Mouse (Mus musculus): ENCODE results near the gene Plcxd3. TPM values are rescaled to one million over a fixed set of nuclear protein-coding genes. Genes with fewer than 3 reads are reported as not detected.

The Plcxd3 gene
- total and polyA plus RNA-seq, 3 experiments, result 0.08 TPM; not detected in 2

DNA sequence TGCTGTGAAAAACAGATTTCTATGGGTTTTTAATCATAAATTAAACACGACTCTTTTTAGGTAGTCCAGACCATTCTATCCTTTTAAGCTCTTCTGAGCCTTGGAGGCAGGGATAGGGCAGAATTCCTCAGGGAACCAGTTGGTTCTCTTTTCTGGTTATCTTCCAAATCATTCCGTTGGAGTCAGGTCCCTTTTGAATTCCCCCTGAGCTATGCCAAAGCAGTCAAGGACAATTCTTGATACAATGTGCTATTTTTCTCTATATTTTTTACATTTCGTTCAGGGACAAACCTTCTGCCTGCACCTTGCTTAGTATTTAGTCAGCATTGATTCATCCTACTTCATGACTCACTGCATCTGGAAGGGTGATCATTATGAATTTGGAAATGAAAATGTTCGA lies 128.5 kb downstream of the Plcxd3 start:
- Histone ChIP-seq H3K27ac (ENCODE audit: insufficient read depth, low read depth) (no peak overlapping the region), H3K27me3 (replicated peaks) (no peaks in the 10 kb centered on the region), H3K4me1 (ENCODE audit: control insufficient read depth in 1 of 2, insufficient read depth in 2 of 2) (peaks cover 5 to 15% of the 10 kb centered on the region in 2 experiments; a peak in 2 of 4 replicates), H3K9me3 (replicated peaks; ENCODE audit: low read length) (no peaks in the 10 kb centered on the region), H3K36me3 (replicated peaks in 1 of 2; ENCODE audit: control insufficient read depth in 1 of 2, insufficient read depth in 1 of 2, low read length in 1 of 2) (no peaks in the 10 kb centered on the region), H3K9ac (ENCODE audit: insufficient read depth, low read depth) (no peak overlapping the region), H3K79me2 (replicated peaks; ENCODE audit: control insufficient read depth, extremely low read depth, insufficient read depth, poor library complexity, severe bottlenecking) (no peaks in the 10 kb centered on the region), H3K4me3 (replicated peaks in 1 of 3; ENCODE audit: low read depth in 2 of 3, low read length in 2 of 3, poor library complexity in 1 of 3) (no peak overlapping the region), H3K4me2 (ENCODE audit: insufficient read depth, low read depth, poor library complexity, severe bottlenecking) (no peak overlapping the region)
- TF ChIP-seq POLR2AphosphoS2 (IDR thresholded peaks at IDR 0.05; ENCODE audit: low read depth, low read length), result no peak
- TF ChIP-seq MXI1 (IDR thresholded peaks at IDR 0.05; ENCODE audit: low read depth, low read length), result no peak
- no peak for TF ChIP-seq KAT2A (IDR thresholded peaks at IDR 0.05; ENCODE audit: insufficient replicate concordance, low read length)
- no peak for TF ChIP-seq SMC3 (IDR thresholded peaks at IDR 0.05; ENCODE audit: low read depth, low read length)
- no peak for TF ChIP-seq MAFK (IDR thresholded peaks at IDR 0.05; ENCODE audit: insufficient replicate concordance, low read length)
- no peak for TF ChIP-seq NRF1 (IDR thresholded peaks at IDR 0.05; ENCODE audit: low read depth, low read length)
- no peak for TF ChIP-seq SIN3A (IDR thresholded peaks at IDR 0.05; ENCODE audit: low read length)
- TF ChIP-seq MAZ (IDR thresholded peaks at IDR 0.05; ENCODE audit: low read depth, low read length), result no peak
- in situ Hi-C loops (cut with MboI; ENCODE audit: low pct_ligation_motif_present, low pct_unique_long_range_greater_than_20kb, low sequenced_read_pairs) (no loop called here), dilution Hi-C loops (cut with MboI; ENCODE audit: extremely low pct_ligation_motif_present, extremely low pct_unique_long_range_greater_than_20kb, low sequenced_read_pairs) (no loop called here)
- no peak for DNase-seq (ENCODE audit: extremely low read depth)

DNA sequence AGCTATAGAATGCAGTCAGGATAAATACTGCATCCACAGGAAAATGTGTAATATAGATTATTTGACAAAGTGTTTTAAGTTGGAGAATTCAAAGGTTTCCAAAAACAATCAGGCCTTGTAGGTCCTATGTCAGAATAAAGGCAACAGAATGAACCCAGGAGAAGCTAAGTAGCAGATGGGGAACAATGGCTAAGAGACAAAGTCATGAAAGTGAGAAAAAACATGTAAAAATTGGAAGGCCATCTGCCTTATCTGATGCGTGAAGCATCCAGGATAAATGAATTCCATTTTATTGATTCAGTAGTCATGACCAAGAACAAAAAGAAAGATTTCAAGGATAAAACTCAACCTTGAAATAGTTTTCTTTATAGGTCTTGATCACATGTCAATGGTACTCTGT lies 139.4 kb downstream of the Plcxd3 start:
- dilution Hi-C loops (cut with MboI; ENCODE audit: extremely low pct_ligation_motif_present, extremely low pct_unique_long_range_greater_than_20kb, low sequenced_read_pairs), result no loop called here

DNA sequence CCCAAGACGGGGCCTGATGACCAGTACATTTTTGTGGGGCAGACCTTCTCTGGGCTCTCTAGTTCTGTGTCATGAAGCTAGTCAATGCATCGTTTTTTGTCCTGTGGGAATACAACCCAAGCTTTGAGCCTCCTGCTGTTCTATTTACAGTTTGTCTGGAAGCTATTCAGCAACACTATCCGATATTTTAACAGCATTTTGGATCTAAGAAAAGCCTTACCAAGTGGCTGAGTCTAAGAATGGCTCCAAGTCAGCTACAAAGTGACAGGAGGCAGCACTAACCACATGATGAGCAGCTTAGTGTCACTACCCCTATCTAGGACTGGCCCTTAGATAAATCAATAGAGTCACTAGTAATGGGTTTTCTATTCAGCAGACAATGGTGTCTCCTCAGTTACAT lies 149.3 kb downstream of the Plcxd3 start:
- Histone ChIP-seq H3K4me2 (ENCODE audit: insufficient read depth, low read depth, poor library complexity, severe bottlenecking) (no peak overlapping the region), H3K79me2 (replicated peaks; ENCODE audit: control insufficient read depth, extremely low read depth, insufficient read depth, poor library complexity, severe bottlenecking) (no peaks in the 10 kb centered on the region), H3K27ac (ENCODE audit: insufficient read depth, low read depth) (no peak overlapping the region), H3K36me3 (replicated peaks in 1 of 2; ENCODE audit: control insufficient read depth in 1 of 2, insufficient read depth in 1 of 2, low read length in 1 of 2) (no peaks in the 10 kb centered on the region), H3K9me3 (replicated peaks; ENCODE audit: low read length) (no peaks in the 10 kb centered on the region), H3K9ac (ENCODE audit: insufficient read depth, low read depth) (no peak overlapping the region), H3K4me1 (ENCODE audit: control insufficient read depth in 1 of 2, insufficient read depth in 2 of 2) (no peaks in the 10 kb centered on the region), H3K4me3 (replicated peaks in 1 of 3; ENCODE audit: low read depth in 2 of 3, low read length in 2 of 3, poor library complexity in 1 of 3) (no peak overlapping the region), H3K27me3 (replicated peaks) (no peaks in the 10 kb centered on the region)
- in situ Hi-C loops (cut with MboI; ENCODE audit: low pct_ligation_motif_present, low pct_unique_long_range_greater_than_20kb, low sequenced_read_pairs) (no loop called here), dilution Hi-C loops (cut with MboI; ENCODE audit: extremely low pct_ligation_motif_present, extremely low pct_unique_long_range_greater_than_20kb, low sequenced_read_pairs) (no loop called here)
- DNase-seq (ENCODE audit: extremely low read depth), result no peak
- no peak for TF ChIP-seq ELF1 (IDR thresholded peaks at IDR 0.05; ENCODE audit: low read depth, low read length)
- no peak for TF ChIP-seq NELFE (IDR thresholded peaks at IDR 0.05; ENCODE audit: low read depth, low read length)
- TF ChIP-seq USF2 (conservative IDR thresholded peaks at IDR 0.05; ENCODE audit: low read depth, low read length), result no peak
- TF ChIP-seq MEF2A (IDR thresholded peaks at IDR 0.05; ENCODE audit: borderline replicate concordance, low read depth, low read length), result no peak
- TF ChIP-seq KAT2A (IDR thresholded peaks at IDR 0.05; ENCODE audit: insufficient replicate concordance, low read length), result no peak
- no peak for TF ChIP-seq SIN3A (IDR thresholded peaks at IDR 0.05; ENCODE audit: low read length)
- TF ChIP-seq GABPA (IDR thresholded peaks at IDR 0.05; ENCODE audit: insufficient replicate concordance, low read depth, low read length), result no peak
- no peak for TF ChIP-seq TBP (conservative IDR thresholded peaks at IDR 0.05; ENCODE audit: low read depth, low read length)
- TF ChIP-seq CTCF (conservative IDR thresholded peaks at IDR 0.05 in 1 of 2, IDR thresholded peaks at IDR 0.05 in 1 of 2; ENCODE audit: low read depth in 2 of 2, low read length in 2 of 2), result no peak
- no peak for TF ChIP-seq MAZ (IDR thresholded peaks at IDR 0.05; ENCODE audit: low read depth, low read length)
- no peak for TF ChIP-seq JUN (IDR thresholded peaks at IDR 0.05; ENCODE audit: insufficient read depth, low read depth, low read length)
- TF ChIP-seq PAX5 (IDR thresholded peaks at IDR 0.05; ENCODE audit: low read length), result no peak
- no peak for TF ChIP-seq ZMIZ1 (IDR thresholded peaks at IDR 0.05; ENCODE audit: low read depth, low read length)
- TF ChIP-seq HCFC1 (IDR thresholded peaks at IDR 0.05; ENCODE audit: low read depth, low read length), result no peak
- no peak for TF ChIP-seq RCOR1 (conservative IDR thresholded peaks at IDR 0.05; ENCODE audit: low read depth, low read length)
- TF ChIP-seq MYC (IDR thresholded peaks at IDR 0.05; ENCODE audit: low read depth, low read length), result no peak
- TF ChIP-seq POLR2AphosphoS2 (IDR thresholded peaks at IDR 0.05; ENCODE audit: low read depth, low read length), result no peak
- no peak for TF ChIP-seq TCF12 (IDR thresholded peaks at IDR 0.05; ENCODE audit: low read depth, low read length)

More for the DNA sequence above, 139.4 kb downstream of the Plcxd3 start:
- H3K9me3 ChIP-seq (replicated peaks; ENCODE audit: low read length), result no peaks in the 10 kb centered on the region
- TF ChIP-seq E2F4 (IDR thresholded peaks at IDR 0.05; ENCODE audit: insufficient replicate concordance, low read depth, low read length) (no peak), MYC (IDR thresholded peaks at IDR 0.05; ENCODE audit: low read depth, low read length) (no peak), SMC3 (IDR thresholded peaks at IDR 0.05; ENCODE audit: low read depth, low read length) (no peak), TBP (conservative IDR thresholded peaks at IDR 0.05; ENCODE audit: low read depth, low read length) (no peak), ZC3H11A (IDR thresholded peaks at IDR 0.05; ENCODE audit: low read depth, low read length) (no peak)
- H3K79me2 ChIP-seq (replicated peaks; ENCODE audit: control insufficient read depth, extremely low read depth, insufficient read depth, poor library complexity, severe bottlenecking), result no peaks in the 10 kb centered on the region
- H3K9ac ChIP-seq (ENCODE audit: insufficient read depth, low read depth), result no peak overlapping the region
- H3K4me1 ChIP-seq (ENCODE audit: control insufficient read depth in 1 of 2, insufficient read depth in 2 of 2), result no peaks in the 10 kb centered on the region
- no peaks in the 10 kb centered on the region for H3K36me3 ChIP-seq (replicated peaks in 1 of 2; ENCODE audit: control insufficient read depth in 1 of 2, insufficient read depth in 1 of 2, low read length in 1 of 2)
- no peak for DNase-seq (ENCODE audit: extremely low read depth)
- no peak overlapping the region for H3K4me2 ChIP-seq (ENCODE audit: insufficient read depth, low read depth, poor library complexity, severe bottlenecking)
- H3K27ac ChIP-seq (ENCODE audit: insufficient read depth, low read depth), result no peak overlapping the region
- no peak overlapping the region for H3K4me3 ChIP-seq (replicated peaks in 1 of 3; ENCODE audit: low read depth in 2 of 3, low read length in 2 of 3, poor library complexity in 1 of 3)
- in situ Hi-C loops (cut with MboI; ENCODE audit: low pct_ligation_motif_present, low pct_unique_long_range_greater_than_20kb, low sequenced_read_pairs), result no loop called here
- H3K27me3 ChIP-seq (replicated peaks), result no peaks in the 10 kb centered on the region
